ENCODE assay signal across 8 mouse cellular contexts in the genomic region with DNA sequence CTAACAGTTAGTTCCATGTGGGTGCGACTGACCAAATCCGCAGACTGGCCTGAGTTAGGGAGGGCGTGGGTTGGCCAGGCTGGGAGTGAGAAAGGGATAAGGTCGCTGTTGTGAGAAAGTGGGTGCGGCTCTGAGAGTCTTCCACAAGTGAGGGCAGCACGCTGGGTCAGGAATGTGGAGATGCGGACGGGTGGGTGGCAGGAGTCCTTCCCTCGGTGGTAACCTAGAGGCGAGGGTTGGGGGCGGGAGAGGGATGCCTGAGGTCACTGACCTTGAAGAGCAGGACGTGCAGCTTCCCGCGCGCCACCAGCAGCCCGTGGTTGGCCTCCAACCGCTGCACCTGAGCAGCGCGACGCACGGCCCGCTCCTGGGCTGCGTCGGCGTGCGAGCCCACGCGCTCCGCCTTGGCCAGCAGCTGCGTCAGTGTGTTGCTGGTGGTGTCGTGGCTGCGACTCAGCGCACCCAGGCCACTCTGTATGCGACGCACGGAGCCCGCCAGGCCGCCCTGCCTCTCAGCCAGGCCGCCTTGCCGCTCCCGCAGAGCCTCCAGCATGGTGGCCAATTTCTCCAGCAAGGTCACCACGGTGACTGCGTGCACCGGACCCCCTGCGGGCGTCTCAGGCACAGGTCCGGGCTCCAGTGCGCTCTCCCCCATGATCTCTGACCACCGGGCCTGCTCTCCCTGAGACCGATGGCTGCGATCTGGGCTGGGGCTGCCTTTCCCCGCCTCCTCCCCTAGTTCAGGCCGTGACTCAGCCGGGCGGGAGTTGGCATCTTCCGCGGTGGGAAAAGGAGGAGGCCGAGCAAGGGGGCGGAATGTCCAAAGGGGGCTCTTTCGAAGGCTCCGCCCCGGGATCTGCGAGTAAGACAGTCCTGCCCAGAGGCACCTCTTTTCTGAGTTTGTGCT. TPM values are rescaled to one million over a fixed set of nuclear protein-coding genes. Genes with fewer than 3 reads are reported as not detected.
DNase-seq lines count a peak whose midpoint lies in the region; ATAC-seq and TF ChIP-seq lines count a peak whose summit lies in the region.

A gene (minus strand): TSS at position 796 of the 907 bp plus-strand sequence.

- CTCF ChIA-PET in Patski (lab: Charles Lee): interaction anchor here (1.1 to 1.4 kb wide), 2 partner anchors 9 to 21 kb away, joined by 3 read pairs; no protein-coding TSS in a partner anchor

- no peaks in the 10 kb centered on the region for H3K36me3 ChIP-seq in liver, embryonic 16.5 days (ENCODE audit: control insufficient read depth, insufficient read depth)

- peak within 1 kb of the TSS; percentile 55 for H3K4me2 ChIP-seq in liver, embryonic 16.5 days (ENCODE audit: low read depth, low read length)

- H3K27ac ChIP-seq in liver, embryonic 16.5 days (ENCODE audit: low read length): no peak within 1 kb of the TSS
- H3K27ac ChIP-seq in olfactory bulb, adult 2 months (ENCODE audit: insufficient read depth, low read depth, low read length): peak within 1 kb of the TSS; percentile 73

- no peak for DNase-seq in Patski (ENCODE audit: low read depth, low spot score)
- DNase-seq in cerebellum, adult 8-10 months: peak; percentile 59
- DNase-seq in forelimb bud, embryonic 11.5 days (ENCODE audit: low read depth, low spot score): peak; percentile 38
- DNase-seq in heart, postnatal 14 days: peak; percentile 89 to 90
- no peak for DNase-seq in large intestine, adult 2 months (ENCODE audit: low read depth, low spot score)
- peak; percentile 88 to 91 for DNase-seq in urinary bladder, postnatal 4 days (ENCODE audit: low spot score in 2 of 2)

- H3K9ac ChIP-seq in liver, embryonic 16.5 days (ENCODE audit: low read depth, low read length): 0 out of 2 replicates have a peak within 1 kb of the TSS, but pooled peaks have one; percentile 9

- no peaks in the 10 kb centered on the region for H3K4me1 ChIP-seq in liver, embryonic 16.5 days (ENCODE audit: control insufficient read depth, low read depth, low read length)
- H3K4me1 ChIP-seq in olfactory bulb, adult 2 months (ENCODE audit: control insufficient read depth, insufficient read depth, low read length): peaks cover 27% of the 10 kb centered on the region

- POLR2A ChIA-PET in Patski (lab: Charles Lee): no interaction called here

- intact Hi-C loops in heart, postnatal 14 days (cut with DNase I): no loop called here

- no peaks in the 10 kb centered on the region for H3K27me3 ChIP-seq in Patski
- peaks cover 18% of the 10 kb centered on the region for H3K27me3 ChIP-seq in liver, embryonic 16.5 days (ENCODE audit: control insufficient read depth, insufficient read depth, low read depth, low read length)

- in situ Hi-C loops in Patski (cut with MboI; ENCODE audit: low pct_unique_long_range_greater_than_20kb): no loop called here

- 3% methylated on average over 63 of the region's 63 CpGs for WGBS in large intestine, adult 2 months
- 4% methylated on average over 60 of the region's 63 CpGs for WGBS in liver, embryonic 16.5 days (ENCODE audit: insufficient replicate concordance)
- 3% methylated on average over 63 of the region's 63 CpGs for WGBS in olfactory bulb, adult 2 months

- no peak for TF ChIP-seq CTCF in Patski (IDR thresholded peaks at IDR 0.05)
- no peak for TF ChIP-seq CTCF in olfactory bulb, adult 2 months (IDR thresholded peaks at IDR 0.05; ENCODE audit: insufficient read depth, low read depth, low read length)

- peak within 1 kb of the TSS; percentile 37 for H3K4me3 ChIP-seq in liver, embryonic 16.5 days (ENCODE audit: low read depth, low read length)
- H3K4me3 ChIP-seq in olfactory bulb, adult 2 months (ENCODE audit: insufficient read depth, low read depth, low read length): peak within 1 kb of the TSS; percentile 61

- ATAC-seq in Patski: peak; percentile 31
- peak; percentile 9; the same call in 1 of the 2 replicates for ATAC-seq in liver, embryonic 16.5 days (ENCODE audit: low read depth)

- H3K9me3 ChIP-seq in liver, embryonic 16.5 days (replicated peaks; ENCODE audit: control insufficient read depth, low read length): no peaks in the 10 kb centered on the region

- 0 out of 2 replicates have a peak, but pooled peaks have one; percentile 37 for TF ChIP-seq POLR2A in olfactory bulb, adult 2 months (IDR thresholded peaks at IDR 0.05; ENCODE audit: insufficient read depth, low read depth, low read length)

RNA-seq across cellular contexts. Expression of the gene that starts here (rescaled TPM):
- polyA plus RNA-seq in Patski (2021): 7.6 TPM
- total RNA-seq in heart, postnatal 14 days (2021): 10 to 100 TPM; 31.4 to 35.5 TPM
- 21.8 and 23.4 TPM in 2 replicates for polyA plus RNA-seq in large intestine, adult 2 months (2012; rRNA removed)
- polyA plus RNA-seq in liver, embryonic 16.5 days (2015; fragmentation: Nextera tagmentation; extraction: Ambion mirVana): 4.0 and 5.2 TPM in 2 replicates
- polyA plus RNA-seq in olfactory bulb, adult 2 months (2012; ENCODE audit: insufficient read depth, insufficient read length, low replicate concordance, missing spikeins): not detected in 2 replicates

Comparison
In these comparisons a context has a peak if more than half of its experiments do, and no peak if none do; other contexts are left out.
1. DNase-seq: peak in cerebellum, adult 8-10 months (single experiment), forelimb bud, embryonic 11.5 days (single experiment), heart, postnatal 14 days (2 of 2) and urinary bladder, postnatal 4 days (2 of 2); none in Patski (single experiment) and large intestine, adult 2 months (single experiment).